Mouse (Mus musculus) frontal cortex, postnatal 10 days (tissue): Measurements from ENCODE around the gene Fgfrl1.
"Not testable (repeated sequence)": the region's sequence is repeated elsewhere in the genome, so short reads cannot be mapped to it uniquely, and the experiment has no call there.

Source experiments
- DNase-seq, 2 experiments: peaks; one replicate each; pipeline ENCODE4 v3.0.0; 2022; ENCODE audit warnings: low spot score in 2 of 2, mixed read lengths in 1 of 2

The Fgfrl1 gene

DNA sequence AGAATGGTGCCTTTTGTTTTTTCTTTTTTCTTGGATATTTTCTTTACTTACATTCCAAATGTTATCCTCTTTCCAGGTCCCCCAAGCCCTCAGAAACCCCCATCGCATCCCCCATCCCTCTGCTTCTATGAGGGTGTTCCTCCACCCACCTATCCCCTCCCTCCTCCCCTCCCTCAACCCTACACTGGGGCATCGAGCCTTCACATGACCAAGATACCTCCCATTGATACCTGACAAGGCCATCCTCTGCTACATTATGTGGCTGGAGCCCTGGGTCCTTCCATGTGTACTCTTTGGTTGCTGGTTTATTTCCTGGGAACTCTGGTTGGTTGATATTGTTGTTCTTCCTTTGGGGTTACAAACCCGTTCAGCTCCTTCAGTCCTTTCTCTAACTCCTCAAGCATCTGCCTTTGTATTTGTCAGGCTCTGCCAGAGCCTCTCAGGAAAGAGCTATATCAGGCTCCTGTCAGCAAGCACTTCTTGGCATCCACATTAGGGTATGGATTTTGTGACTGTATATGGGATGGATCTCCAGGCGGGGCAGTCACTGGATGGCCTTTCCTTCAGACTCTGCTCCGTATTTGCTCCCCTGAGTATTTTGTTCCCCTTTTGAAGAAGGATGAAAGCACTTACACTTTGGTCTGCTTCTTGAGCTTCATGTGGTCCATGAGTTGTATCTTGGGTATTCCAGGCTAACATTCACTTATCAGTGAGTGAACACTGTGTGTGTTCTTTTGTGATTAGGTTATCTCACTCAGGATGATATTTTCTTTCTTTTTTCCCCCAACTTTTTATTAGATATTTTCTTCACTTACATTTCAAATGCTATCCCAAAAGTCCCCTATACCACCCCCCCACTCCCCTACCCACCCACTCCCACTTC is 58.4 kb downstream of the Fgfrl1 start:
- no peak for DNase-seq

DNA sequence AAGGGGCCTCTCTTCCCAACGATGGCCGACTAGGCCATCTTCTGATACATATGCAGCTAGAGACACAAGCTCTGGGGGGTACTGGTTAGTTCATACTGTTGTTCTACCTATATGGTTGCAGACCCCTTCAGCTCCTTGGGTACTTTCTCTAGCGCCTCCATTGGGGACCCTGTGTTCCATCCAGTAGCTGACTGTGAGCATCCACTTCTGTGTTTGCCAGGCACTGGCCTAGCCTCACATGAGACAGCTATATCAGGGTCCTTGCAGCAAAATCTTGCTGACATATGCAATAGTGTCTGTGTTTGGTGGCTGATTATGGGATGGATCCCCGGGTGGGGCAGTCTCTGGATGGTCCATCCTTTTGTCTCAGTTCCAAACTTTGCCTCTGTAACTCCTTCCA is 59.1 kb downstream of the Fgfrl1 start:
- DNase-seq = not testable (repeated sequence)
